Mouse (Mus musculus): ENCODE measurements around the gene Helq.

DNA sequence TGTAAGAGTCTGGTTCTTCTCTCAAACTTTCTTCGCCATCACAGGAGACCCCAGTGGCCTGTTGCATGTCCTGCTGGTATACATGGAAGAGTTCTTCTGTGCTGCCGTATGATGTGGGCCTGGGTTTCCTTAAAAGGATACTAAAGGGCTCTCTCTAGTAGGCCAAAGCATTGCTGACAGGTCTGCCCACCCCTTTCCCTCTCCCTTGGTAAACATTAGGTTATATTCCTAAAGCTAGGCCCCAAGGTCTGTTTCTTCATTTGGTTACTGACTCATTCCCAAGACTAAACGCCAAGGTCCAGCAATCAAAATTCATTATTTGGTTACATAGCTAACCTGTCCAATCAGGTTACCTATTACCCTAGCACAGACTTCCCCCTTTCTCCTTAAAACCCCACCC lies 34.3 kb upstream of the Helq start:
- TF ChIP-seq CTCF (IDR thresholded peaks at IDR 0.05; ENCODE audit: low read depth, low read length) = no peak
- no peak for TF ChIP-seq POLR2A (IDR thresholded peaks at IDR 0.05; ENCODE audit: insufficient read depth, low read length)
